Mouse (Mus musculus) C2C12 (cell line): ENCODE data around the gene Fmc1. TPM values are rescaled to one million over a fixed set of nuclear protein-coding genes. Genes with fewer than 3 reads are reported as not detected.

Experiments used
- H3K27me3 ChIP-seq: one replicate; pipeline ENCODE4 v1.6.1; 2011; ENCODE audit not compliant: control insufficient read depth, insufficient read depth, insufficient read length
- H3K36me3 ChIP-seq: one replicate; pipeline ENCODE4 v1.6.1; 2011; ENCODE audit not compliant: control insufficient read depth, insufficient read depth
- H3K4me3 ChIP-seq: one replicate; pipeline ENCODE4 v1.5.1; 2011; ENCODE audit warnings: mild to moderate bottlenecking, control low read depth; ENCODE audit not compliant: poor library complexity, insufficient read depth, severe bottlenecking
- H3K79me2 ChIP-seq: one replicate; pipeline ENCODE4 v1.6.1; 2011; ENCODE audit not compliant: control insufficient read depth, insufficient read depth
- H3K79me3 ChIP-seq: one replicate; pipeline ENCODE4 v1.6.1; 2011; ENCODE audit warnings: low read depth, control low read depth
- H3ac ChIP-seq: one replicate; pipeline ENCODE3; 2011; ENCODE audit warnings: low read depth; ENCODE audit not compliant: control insufficient read depth, insufficient read length
- CEBPB ChIP-seq: IDR thresholded peaks from one replicate; pipeline ENCODE4 v1.6.1; 2011; ENCODE audit warnings: low read depth, mild to moderate bottlenecking, control low read depth, moderate library complexity
- CTCF ChIP-seq: IDR thresholded peaks from one replicate; pipeline ENCODE4 v1.5.1; 2011; ENCODE audit not compliant: control insufficient read depth, insufficient read depth, insufficient read length
- FOSL1 ChIP-seq: IDR thresholded peaks from one replicate; pipeline ENCODE4 v1.8.0; 2011; ENCODE audit warnings: mild to moderate bottlenecking, low read length; ENCODE audit not compliant: poor library complexity, insufficient read depth, severe bottlenecking
- MAX ChIP-seq: IDR thresholded peaks from one replicate; pipeline ENCODE4 v1.6.1; 2011; ENCODE audit warnings: mild to moderate bottlenecking, control low read depth
- MYOD1 ChIP-seq: IDR thresholded peaks from one replicate; pipeline ENCODE4 v1.6.1; 2011; ENCODE audit warnings: low read depth; ENCODE audit not compliant: control insufficient read depth, insufficient read length
- MYOG ChIP-seq: IDR thresholded peaks from one replicate; pipeline ENCODE4 v1.6.1; 2011; ENCODE audit not compliant: control insufficient read depth, insufficient read length; ENCODE audit errors: extremely low read depth
- USF1 ChIP-seq: IDR thresholded peaks from one replicate; pipeline ENCODE4 v1.6.1; 2011; ENCODE audit warnings: low read depth, mild to moderate bottlenecking, control low read depth, moderate library complexity
- polyA plus RNA-seq: library from polyadenylated mRNA; unstranded; fragments of >200 nt; fragmentation: generic; extraction: Trizol; gene quantifications from one replicate; pipeline ENCODE4 v1.2.1, GENCODE M21; 2012; ENCODE audit warnings: missing spikeins

Gene Fmc1
- polyA plus RNA-seq, 1 experiment, result 109 TPM

DNA sequence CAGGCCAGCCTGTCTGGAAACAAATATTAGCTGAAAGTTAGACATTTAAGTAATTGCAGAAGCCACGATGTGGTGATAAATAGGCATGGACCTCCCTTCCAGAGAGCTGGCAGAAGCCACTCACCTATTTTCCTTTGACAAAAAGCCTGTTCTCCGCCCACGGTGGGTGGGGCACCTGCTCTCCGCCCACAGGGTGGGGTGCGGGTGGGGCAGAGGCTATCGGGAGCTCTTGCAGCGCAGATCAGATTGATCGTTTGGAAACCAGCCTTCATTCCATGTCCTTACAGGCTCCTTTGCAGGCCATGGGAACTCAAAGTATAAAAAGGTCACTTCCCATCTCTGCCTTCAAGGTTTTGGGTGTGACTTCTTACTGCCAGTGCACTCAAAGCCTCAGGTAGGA lies 9.5 kb upstream of the Fmc1 start:
- Histone ChIP-seq H3K36me3 (no peaks in the 10 kb centered on the region), H3K79me2 (no peaks in the 10 kb centered on the region), H3K79me3 (no peaks in the 10 kb centered on the region), H3K4me3 (no peak overlapping the region), H3K27me3 (no peaks in the 10 kb centered on the region), H3ac (no peak overlapping the region)
- TF ChIP-seq CTCF, result no peak
- no peak for TF ChIP-seq CEBPB
- no peak for TF ChIP-seq MYOG
- TF ChIP-seq MYOD1, result no peak
- no peak for TF ChIP-seq USF1
- TF ChIP-seq FOSL1, result no peak
- no peak for TF ChIP-seq MAX

GRCm38 (mm10) chr6:38531211-38531820 lies 2.0 kb upstream of the Fmc1 start:
- Histone ChIP-seq H3K79me2 (peaks cover 9% of the 10 kb centered on the region), H3K27me3 (no peaks in the 10 kb centered on the region), H3K4me3 (no peak overlapping the region), H3K79me3 (no peaks in the 10 kb centered on the region), H3K36me3 (no peaks in the 10 kb centered on the region), H3ac (no peak overlapping the region)
- TF ChIP-seq USF1 (no peak), MAX (no peak), MYOD1 (no peak), MYOG (no peak), CEBPB (no peak), FOSL1 (no peak), CTCF (no peak)

DNA sequence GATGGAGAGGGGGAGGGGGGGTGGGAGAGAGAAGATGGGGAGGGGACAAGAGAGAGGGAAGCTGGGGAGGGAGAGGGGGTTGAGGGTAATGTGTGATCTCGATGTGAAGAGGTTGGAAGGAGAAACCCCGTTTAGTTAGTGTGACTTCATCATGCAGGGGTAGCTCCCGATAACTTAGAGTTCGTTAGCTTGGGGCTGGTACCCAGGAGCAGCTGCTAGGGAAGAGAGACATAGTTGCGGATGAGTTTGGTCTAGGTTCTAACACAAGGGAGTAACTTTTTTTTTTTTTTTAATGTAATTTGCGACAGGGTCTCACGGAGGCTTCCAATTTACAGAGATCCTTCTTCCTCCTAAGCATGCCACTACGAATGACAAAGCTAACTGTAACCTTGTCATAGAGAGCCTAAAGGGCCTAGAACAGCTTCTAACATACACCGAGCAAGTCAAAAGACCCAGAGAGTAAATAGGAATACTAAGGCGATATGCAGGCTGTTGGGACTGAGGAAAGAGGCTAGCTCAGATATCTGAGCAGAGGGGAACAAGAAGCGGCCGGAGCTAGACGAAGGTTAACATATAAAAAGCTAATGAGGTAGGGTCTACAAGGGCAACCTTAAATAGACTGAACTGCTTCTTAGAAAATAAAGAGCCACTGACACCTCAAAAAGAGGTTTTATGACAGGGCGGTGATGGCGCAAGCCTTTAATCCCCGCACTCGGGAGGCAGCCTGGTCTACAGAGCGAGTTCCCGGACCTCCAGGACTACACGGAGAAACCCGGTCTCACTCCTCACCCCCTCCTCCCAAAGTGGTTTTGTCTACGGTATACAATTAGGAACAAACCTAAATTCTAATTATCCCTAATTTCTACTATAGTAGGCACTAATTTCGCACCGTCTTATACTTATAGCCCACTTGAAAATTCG lies 542 bp upstream of the Fmc1 start:
- no peak for TF ChIP-seq FOSL1
- TF ChIP-seq CTCF, result no peak
- TF ChIP-seq MAX, result no peak
- TF ChIP-seq MYOD1, result no peak
- TF ChIP-seq USF1, result no peak
- TF ChIP-seq MYOG, result no peak
- TF ChIP-seq CEBPB, result no peak
- H3K79me3 ChIP-seq, result no peaks in the 10 kb centered on the region
- H3ac ChIP-seq, result peak overlapping the region; percentile 70
- no peaks in the 10 kb centered on the region for H3K27me3 ChIP-seq
- peak overlapping the region; percentile 37 for H3K4me3 ChIP-seq
- no peaks in the 10 kb centered on the region for H3K36me3 ChIP-seq
- H3K79me2 ChIP-seq, result peaks cover 9% of the 10 kb centered on the region

DNA sequence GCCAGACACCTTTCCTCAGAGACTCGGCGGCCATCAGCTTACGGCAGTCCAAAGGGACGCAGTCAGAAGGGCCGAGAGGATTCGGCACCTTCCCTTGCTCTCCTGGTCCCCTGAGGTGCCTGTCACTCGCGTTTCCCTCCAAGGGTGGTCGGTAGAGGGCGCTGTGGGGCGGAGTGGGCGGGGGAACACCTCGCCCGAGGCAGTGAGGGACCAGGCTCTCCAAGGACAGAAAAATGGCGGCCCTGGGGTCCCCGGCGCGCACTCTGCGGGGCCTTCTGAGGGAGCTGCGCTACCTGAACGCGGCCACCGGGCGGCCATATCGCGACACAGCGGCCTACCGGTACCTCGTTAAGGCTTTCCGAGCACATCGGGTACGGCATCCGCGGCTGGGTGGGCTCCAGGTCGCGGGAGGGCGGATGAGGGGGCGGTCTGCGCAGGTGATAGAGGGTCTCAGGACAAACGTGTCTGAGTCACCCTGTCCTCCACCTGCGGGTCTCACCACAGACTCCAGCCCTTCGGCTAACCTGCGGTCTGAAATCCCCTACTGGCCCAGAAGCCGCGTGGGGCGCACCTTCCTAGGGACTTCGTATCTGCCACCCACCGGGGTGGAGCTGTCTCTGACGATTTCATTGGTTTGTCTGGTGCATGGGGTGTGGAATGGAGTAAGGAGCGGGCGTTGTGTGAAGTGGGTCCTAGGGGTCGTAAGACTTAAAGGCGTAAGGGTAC lies 1.5 kb downstream of the Fmc1 start:
- Histone ChIP-seq H3ac (peak overlapping the region; percentile 99), H3K79me3 (no peaks in the 10 kb centered on the region), H3K4me3 (peak overlapping the region; percentile 96), H3K36me3 (no peaks in the 10 kb centered on the region), H3K79me2 (peaks cover 9% of the 10 kb centered on the region), H3K27me3 (no peaks in the 10 kb centered on the region)
- TF ChIP-seq CTCF (peak; percentile 96), CEBPB (no peak), MYOG (no peak), MAX (peak; percentile 69), USF1 (no peak), FOSL1 (no peak), MYOD1 (no peak)

GRCm38 (mm10) chr6:38535366-38535690 lies 2.0 kb downstream of the Fmc1 start:
- Histone ChIP-seq H3K4me3 (peak overlapping the region; percentile 96), H3K79me2 (peaks cover 9% of the 10 kb centered on the region), H3ac (peak overlapping the region; percentile 99), H3K79me3 (no peaks in the 10 kb centered on the region), H3K27me3 (no peaks in the 10 kb centered on the region), H3K36me3 (no peaks in the 10 kb centered on the region)
- TF ChIP-seq MYOG (no peak), USF1 (no peak), CEBPB (no peak), MAX (no peak), CTCF (no peak), FOSL1 (no peak), MYOD1 (no peak)
